Mouse (Mus musculus) neural tube, embryonic 10.5 days (tissue): ENCODE measurements at regions not wholly inside any gene's neighbourhood (a gene's known extent, or its start where the extent isn't known, plus 50 kb on each side); places are given as distances from the start of the nearest gene placed in this dataset.

Source experiments
- DNase-seq: peaks from one replicate; pipeline ENCODE4 v3.0.0-alpha.2; 2017; ENCODE audit warnings: low spot score; ENCODE audit errors: extremely low spot score

GRCm38 (mm10) chr17:9861346-9861745 lies 191.8 kb upstream of the Pabpc6 start:
- no peak for DNase-seq

GRCm38 (mm10) chr17:9848559-9849357 lies 179.2 kb upstream of the Pabpc6 start:
- no peak for DNase-seq

GRCm38 (mm10) chr17:9845451-9846075 lies 176.0 kb upstream of the Pabpc6 start:
- no peak for DNase-seq

GRCm38 (mm10) chr17:9841103-9841502 lies 171.6 kb upstream of the Pabpc6 start:
- no peak for DNase-seq

GRCm38 (mm10) chr17:9839256-9839655 lies 169.7 kb upstream of the Pabpc6 start:
- DNase-seq: no peak

- DNase-seq: no peak
These were observed 167.7 kb upstream of the Pabpc6 start for GRCm38 (mm10) chr17:9836995-9837842.

GRCm38 (mm10) chr17:9829895-9830294 lies 160.4 kb upstream of the Pabpc6 start:
- DNase-seq: no peak

GRCm38 (mm10) chr17:9821358-9821757 lies 151.8 kb upstream of the Pabpc6 start:
- DNase-seq: no peak

GRCm38 (mm10) chr17:9817056-9817455 lies 147.5 kb upstream of the Pabpc6 start:
- no peak for DNase-seq

GRCm38 (mm10) chr17:9797069-9797468 lies 127.6 kb upstream of the Pabpc6 start:
- DNase-seq: peak; percentile 10

- DNase-seq: peak; percentile 6
These were observed 126.9 kb upstream of the Pabpc6 start for GRCm38 (mm10) chr17:9796225-9796988.

- DNase-seq: no peak
These were observed 109.3 kb upstream of the Pabpc6 start for GRCm38 (mm10) chr17:9778866-9779265.

- peak; percentile 5 for DNase-seq
These were observed 107.6 kb upstream of the Pabpc6 start for GRCm38 (mm10) chr17:9777165-9777564.

GRCm38 (mm10) chr17:9776286-9777016 lies 106.9 kb upstream of the Pabpc6 start:
- DNase-seq: peak; percentile 19

- peak; percentile 31 for DNase-seq
These were observed 106.2 kb upstream of the Pabpc6 start for GRCm38 (mm10) chr17:9775668-9776151.

- DNase-seq: peak; percentile 16
These were observed 105.5 kb upstream of the Pabpc6 start for GRCm38 (mm10) chr17:9774740-9775629.

GRCm38 (mm10) chr17:9773744-9774143 lies 104.2 kb upstream of the Pabpc6 start:
- DNase-seq: no peak

GRCm38 (mm10) chr17:9768275-9768674 lies 98.8 kb upstream of the Pabpc6 start:
- DNase-seq: no peak

GRCm38 (mm10) chr17:9765680-9766250 lies 96.2 kb upstream of the Pabpc6 start:
- DNase-seq: no peak
